Mouse (Mus musculus): Measurements from ENCODE around the gene Cabp4.

Gene Cabp4

DNA sequence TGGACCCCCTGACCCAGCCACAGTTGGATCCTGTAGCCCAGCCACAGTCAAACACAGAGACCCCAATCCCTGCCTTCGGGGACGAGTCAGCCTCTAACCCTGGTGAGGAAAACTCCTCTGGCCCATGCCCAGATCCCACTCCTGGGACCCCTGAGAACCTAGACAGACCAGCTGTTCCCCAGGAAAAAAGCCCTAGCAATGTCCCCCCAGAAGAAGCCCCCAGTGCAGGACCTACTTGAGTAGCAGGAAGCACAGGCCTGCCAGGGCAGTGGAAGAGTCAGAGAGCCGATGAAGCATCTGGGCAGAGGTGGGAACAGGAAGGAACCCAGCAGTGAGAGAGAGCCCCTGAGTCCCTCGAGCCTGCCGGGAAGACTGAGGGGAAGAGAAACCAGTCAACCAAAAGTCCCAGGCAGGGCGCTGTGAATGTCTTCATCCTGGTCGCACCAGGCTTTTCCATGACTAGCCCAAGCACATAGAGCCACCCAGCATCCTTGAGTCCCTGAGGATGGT is at the start of gene Cabp4:
TSS of gene Cabp4 (minus strand) at position 275 of the 510 bp plus-strand sequence.
- no peak for DNase-seq (ENCODE audit: low read depth, low spot score)

DNA sequence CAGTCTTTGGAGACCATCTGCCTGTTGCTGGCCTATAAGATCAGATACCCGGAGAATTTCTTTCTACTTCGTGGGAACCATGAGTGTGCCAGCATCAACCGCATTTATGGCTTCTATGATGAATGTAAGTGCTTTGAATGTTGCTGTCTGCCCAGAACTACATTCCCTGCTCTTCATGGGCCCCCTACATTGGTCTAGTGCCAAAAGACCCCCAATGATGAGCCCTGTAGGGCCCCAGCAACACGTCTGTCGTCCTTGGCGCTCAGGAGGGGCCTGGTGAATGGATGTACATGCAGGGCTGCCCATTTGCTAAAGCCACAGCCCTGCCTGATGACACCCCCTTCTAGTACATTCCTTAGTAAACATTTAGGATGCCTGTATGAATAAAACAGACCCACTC is 49.3 kb upstream of the Cabp4 start:
- no peak for DNase-seq (ENCODE audit: low read depth, low spot score)

DNA sequence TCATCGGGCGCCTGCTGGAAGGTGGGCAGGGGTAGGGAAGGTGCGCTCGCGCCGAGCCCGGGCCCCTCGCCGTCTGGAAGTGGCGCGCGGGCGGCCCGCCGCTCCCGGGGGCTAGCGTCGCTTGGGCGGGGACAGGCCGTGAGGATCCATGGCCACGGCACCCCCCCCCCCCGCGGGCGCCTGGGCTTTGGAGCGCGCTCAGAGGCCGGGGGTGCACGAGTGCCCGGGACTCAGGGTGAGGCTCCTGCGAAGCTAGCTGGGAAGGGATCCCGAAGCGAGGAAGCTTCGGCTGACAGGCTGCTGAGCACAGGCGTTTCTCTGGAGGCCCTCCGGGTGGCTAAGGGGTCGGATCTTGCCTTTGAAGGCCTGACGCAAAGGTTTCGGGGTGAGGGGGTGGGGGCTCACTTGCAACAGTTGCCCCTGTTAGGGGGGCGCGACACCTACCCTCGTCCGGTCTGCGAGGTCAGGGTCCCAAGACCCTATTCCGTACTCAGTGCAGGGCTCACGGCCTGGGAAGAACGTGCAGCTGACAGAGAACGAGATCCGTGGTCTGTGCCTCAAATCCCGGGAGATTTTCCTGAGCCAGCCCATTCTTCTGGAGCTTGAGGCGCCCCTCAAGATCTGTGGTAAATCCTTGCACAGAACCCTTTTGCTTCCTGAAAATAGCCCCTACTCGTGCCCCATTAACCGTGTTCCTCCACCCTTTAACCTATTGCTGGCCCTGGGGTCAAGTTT is 48.6 kb upstream of the Cabp4 start:
- no peak for DNase-seq (ENCODE audit: low read depth, low spot score)

DNA sequence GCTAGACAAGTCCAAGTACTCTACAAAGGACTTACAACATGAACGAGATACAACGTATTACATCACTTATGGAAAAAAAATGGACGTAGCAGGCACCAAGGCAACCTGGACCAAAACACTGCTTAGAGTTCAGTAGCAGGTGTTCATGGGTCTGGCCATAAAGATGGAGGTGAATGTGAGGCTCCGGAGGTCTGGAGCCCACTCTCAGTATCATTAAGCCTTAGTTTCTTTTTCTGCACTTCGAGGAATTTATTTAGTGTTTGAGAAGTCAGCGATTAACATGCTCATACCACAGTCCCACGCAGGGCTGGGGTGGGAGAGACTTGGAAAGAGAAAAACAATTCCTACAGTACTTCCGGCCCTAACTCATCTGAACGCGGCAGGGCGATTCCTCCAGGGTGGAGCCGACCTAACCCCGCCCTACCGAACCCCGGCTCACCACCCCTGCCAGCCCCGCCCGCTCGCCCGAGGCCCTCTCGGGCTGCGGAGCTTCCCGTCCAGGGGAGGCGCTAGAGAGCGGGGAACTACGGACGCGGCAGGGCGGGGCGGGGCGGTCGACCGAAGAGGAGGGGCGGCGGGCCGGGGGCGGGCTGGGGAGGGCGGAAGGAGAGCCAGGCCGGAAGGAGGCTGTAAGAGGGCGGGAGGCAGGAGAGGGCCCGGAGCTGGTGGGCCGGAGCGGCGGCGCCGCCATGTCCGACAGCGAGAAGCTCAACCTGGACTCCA is 47.9 kb upstream of the Cabp4 start, which contains the start of gene Ppp1ca:
TSS of gene Ppp1ca (plus strand) at position 538 of the 723 bp plus-strand sequence.
- peak; percentile 94 for DNase-seq (ENCODE audit: low read depth, low spot score)

DNA sequence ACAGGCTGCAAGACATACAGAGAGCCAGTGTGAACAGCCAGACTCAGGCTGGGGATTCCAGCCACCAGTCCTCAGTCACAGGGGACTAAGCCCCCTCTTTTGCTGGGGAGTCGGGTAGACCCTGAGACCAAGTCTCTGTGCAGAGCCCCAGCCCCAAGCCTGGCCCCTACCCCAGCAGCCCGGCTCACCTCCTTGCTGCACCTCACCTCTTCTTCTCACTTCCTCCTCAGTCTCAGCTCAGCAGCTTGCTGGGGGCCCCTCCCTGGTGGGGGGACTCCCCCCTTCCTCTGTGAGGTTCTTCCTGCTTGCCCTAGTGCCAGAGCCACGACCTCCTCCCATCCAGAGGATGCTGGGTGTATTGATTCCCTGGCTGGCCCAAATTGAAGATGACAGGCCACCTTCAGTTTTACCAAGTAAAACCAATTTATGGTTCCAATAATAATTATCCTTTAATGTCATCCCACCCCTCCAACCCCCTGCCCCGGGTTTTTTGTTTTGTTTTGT is 47.0 kb upstream of the Cabp4 start, which contains the start of gene Tbc1d10c:
TSS of gene Tbc1d10c (minus strand) at position 454 of the 504 bp plus-strand sequence.
- DNase-seq (ENCODE audit: low read depth, low spot score), result no peak

DNA sequence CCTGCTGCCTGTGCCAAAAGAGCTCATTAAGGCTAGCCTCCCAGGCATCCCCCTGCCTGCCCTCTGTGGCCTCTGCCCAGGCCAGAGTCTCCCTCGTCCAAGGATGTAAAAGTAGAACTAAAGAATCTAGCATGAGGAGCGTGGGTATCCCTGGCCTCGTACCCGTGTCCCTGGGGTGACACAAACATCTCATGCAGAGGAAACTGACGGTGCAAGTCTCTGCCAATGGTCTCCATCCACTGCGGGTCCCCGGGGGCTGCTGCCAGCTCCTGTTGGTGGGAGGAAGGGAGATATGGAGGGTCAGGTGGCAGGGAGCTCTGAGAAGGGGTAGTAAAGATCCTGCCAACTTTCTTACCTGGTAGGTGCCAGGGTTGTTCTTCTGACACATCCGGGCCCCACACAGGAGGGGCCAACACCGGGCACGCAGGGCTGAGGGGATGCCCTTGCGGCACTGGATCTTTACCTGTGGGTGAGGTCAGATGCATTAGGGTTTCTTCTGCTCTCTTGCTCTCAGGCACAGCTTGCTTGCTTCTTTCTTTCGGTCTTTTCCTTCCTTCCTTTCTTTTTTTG is 45.3 kb upstream of the Cabp4 start:
- no peak for DNase-seq (ENCODE audit: low read depth, low spot score)

DNA sequence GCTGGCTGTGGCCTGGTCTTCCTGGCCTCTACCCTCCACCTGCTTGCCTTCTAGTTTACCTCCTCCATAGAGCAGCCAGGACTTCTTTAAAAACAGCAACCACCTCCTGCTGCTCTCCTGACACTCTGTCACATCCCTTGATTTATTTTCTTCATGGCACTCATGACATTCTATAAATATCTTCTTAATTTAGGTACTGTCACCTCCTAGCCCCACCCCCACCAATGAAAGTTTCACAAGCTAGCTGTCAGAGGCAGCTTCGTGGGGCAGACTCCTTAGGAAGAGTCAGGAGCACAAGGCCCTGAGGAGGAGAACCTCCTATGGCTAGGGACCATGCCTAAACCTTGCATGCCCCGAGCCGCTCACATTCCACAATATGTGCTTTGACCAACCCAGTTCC is 43.5 kb upstream of the Cabp4 start:
- DNase-seq (ENCODE audit: low read depth, low spot score), result no peak

DNA sequence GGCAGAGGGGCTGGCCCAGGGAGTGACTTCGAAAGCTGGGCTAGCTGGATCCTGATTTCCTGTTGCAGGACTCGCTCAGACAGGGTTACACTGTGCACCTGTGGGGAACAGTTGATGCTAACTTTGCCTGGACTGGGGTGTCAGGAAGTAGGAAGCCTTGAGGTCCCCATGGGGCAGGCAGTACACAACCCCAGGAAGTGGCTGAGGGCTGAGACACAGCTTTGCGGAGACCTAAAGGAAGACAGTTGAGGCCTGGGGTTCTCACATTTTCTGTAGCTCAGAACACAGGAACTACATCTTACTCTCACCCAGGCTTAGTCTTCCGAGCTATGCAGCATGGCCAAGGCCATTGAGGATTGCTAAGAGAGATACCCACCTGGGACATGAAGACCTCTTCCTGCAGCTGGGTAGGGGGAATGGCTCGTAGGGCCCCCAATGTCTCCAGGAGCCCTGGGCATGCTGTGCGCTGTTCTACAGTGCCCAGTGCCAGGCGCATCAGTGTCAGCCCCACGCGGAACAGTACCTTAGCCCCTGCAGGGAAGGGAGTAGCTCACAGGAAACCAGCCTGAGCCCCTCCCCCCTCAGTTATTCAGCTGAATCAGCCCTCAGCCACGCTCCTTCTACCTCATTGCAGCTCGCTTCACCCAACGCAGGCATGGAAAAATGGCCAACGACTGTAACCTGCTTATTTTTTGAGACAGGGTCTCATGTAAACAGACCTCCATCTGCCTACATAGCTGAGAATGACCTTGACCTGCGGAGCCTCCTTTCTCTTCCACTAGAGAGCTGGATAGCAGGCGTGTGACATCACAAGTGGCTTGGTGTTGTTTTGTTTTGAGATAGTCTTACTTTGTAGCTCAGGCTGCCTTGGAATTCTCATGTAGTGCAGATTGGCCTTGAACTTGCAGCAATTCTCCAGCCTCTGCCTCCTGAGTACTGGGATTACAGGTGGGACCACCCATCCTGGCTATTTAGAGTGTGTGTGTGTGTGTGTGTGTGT is 41.4 kb upstream of the Cabp4 start:
- DNase-seq (ENCODE audit: low read depth, low spot score), result no peak

DNA sequence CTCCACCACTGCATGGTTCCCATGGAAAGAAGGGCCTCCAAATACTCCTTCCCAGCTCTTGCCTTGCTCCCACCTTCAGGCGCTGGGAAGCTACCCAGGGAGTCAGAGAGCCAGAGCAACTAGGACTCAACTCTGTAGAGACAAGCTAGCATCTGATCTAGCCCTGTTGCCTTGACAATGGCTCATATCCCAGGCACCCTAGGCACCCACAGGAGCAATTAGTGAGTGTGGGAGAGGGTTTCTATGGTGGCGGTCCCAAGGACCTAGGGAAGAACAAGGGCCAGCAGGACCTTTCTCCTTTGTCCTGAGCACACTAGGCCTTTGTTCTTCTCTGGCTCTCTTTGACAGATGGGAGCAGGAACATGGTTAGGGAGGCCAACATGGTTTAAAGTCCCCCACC is 39.9 kb upstream of the Cabp4 start:
- no peak for DNase-seq (ENCODE audit: low read depth, low spot score)

DNA sequence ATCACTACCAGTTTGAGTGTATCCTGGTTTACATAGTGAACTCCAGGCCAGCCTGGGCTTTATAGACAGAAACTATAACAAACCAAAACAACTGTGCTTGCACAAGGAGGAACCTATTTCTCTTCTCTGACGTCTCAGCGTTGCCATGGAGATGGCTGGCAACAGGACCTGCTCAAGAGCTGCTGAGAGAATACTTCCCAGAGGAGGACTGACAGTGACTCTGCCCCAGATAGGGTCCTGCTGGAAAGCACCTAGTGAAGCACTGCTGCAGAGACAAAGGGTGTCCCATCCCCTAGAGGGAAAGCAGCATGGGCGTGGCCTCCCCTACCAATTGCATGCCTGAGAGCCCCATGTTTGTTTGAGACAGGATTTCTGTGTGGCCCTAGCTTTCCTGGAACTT is 38.1 kb upstream of the Cabp4 start:
- DNase-seq (ENCODE audit: low read depth, low spot score), result no peak

DNA sequence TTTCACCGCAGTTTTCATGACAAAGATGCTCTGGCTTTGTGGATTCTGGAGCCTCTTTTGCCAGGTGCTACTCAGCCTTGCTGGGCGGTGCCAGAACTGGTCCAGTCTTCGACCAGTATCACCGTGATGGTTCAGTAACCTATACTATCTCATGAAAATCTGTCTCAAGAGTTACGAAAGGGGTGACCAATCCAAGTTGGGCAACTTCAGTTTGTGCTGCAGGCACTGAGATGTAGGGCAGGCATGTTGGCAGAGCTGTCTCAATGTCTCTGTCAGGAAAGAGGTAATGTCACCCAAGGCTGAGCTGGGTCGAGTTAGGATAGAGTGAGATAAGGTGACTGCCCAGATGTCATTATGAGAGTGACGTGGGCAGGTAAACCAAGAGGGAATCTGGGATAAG is 36.6 kb upstream of the Cabp4 start:
- DNase-seq (ENCODE audit: low read depth, low spot score), result no peak

DNA sequence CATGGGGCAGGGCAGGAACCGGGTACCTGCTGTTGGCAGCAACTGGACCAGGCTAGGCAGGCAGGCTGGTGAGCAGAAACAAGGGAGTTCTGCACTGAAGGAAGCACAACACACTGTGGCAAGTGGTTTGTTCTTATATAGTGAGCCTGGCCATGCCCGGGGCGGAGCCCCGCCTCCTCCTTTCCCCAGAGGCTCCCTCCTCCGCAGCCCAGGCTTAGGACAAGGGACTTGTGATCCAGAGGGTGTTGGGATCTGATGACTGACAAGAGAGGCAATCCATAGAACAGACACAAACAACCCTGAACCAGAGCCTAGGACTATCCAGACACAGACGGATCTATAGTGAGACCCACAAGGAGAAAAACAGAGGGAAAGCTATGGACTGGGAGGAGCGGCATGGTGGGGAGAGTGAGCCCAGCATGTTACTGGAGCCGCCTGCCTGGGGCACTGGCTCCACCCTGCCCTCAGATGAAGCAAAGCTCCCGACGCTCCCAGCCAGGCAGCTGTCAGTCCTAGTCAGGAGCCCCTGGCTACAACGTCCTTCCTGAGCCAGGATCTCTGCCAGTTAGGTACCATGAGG is 31.6 kb upstream of the Cabp4 start, which contains the start of gene Carns1:
TSS of gene Carns1 (minus strand) at position 112 of the 580 bp plus-strand sequence.
- no peak for DNase-seq (ENCODE audit: low read depth, low spot score)

DNA sequence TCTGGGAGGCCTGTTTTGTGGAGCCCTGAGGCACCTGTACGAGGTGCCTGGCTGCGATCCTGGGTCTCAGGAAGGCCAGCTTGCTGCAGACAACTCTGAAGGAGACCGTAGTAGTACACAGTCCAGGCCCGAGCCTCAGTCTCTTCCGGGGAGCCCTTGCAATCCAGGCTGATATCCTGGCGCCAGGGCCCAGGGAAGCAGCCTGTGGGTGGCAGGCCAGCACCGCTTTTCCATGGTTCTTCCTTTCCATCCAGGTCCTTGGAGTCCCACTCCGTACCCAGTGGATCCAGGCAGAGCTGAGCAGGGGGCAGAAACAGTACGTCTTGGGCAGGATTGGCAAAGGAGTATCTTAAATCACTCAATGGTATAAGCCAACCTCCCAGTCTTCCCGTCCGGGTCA is 29.1 kb upstream of the Cabp4 start:
- no peak for DNase-seq (ENCODE audit: low read depth, low spot score)

DNA sequence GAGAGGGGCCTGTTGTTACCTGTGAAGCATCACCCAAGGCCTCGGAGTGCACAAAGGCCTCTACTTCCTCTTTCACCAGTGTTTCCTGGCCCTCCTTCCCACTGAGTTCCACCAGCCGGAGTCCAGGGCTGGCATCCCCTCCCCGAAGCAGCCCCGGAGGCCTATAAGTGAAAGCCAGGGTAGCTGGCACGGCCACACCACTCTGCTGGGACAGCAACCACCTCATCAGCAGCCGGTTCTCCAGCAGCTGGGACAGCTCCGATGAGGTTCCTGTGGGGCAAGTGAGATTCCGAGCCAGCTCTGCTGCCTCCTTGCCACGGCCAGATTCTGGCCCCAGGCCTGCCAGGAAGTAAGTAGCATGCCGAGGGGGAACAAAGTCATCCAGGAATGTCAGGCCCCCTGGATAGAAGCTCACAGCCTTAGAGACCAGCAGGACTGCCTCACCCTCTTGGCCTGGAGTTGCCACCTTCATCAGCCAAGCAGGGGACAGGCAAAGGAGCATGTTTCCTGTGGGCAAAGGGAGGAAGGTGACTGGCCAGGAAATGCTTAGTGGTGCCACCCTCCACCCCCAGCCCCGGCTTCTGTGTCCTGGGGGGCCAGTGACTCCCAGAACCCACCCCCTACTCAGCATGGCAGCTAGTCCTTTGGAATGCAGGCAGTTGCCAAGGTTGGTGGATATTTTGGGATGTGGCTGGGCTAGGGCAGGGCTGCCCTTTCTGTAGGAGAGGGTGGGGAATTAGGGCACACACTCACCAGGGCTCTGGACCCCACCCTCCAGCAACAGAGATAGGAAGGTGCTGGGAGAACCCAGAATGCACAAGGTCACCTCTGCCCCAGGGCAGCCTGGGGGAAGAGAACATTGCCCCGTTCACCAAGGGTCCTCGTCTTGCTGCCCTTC is 27.8 kb upstream of the Cabp4 start:
- DNase-seq (ENCODE audit: low read depth, low spot score), result no peak

DNA sequence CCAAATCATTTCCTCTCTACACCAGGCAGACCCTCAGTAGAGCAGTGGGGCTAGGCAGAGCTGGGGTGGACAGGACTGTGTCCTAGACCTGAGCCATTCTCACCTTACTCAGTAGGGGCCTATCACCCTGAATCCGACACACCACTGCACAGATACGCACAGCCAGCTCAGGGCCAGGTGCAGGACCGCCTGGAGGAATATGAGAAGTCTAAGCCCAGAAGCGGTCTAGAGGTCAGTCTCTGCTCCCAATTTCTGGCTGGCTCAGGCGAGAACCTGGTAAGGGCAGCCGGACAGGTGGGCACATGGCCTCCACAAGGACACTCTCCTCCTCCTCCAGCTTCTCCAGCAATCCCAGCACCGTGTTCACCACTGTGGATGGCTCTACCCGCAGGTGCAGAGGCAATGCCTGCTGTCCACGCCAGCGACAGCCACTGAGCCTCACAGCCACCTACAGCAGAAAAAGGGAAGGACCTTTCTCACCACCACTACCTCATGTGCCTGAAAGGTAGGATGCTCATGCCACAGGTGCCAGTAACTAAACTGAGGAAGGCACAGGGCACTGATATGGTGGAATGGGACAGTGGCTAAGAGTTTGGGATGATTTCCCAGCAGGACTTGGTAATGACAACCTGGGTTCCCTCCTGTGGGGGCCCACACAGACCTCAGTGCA is 27.0 kb upstream of the Cabp4 start:
- DNase-seq (ENCODE audit: low read depth, low spot score), result no peak

DNA sequence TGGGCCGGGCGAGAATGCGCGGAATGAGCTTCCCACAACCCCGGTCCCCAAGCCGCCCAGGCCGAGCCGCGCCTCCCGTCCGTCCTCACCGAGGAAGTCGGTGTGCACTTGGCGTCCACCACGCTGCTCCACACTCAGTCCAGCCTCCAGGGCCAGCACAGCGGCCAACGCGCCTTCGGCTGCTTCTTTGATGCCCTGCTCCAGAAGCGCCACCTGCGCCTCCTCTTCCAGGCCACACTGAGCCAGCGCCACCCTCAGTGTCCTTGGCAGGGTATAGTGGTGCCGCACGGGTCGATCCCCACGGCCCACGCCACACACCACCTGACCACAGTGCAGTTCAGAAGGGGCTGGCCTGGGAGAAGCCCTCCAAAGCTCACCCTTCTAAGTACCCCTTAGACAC is 26.0 kb upstream of the Cabp4 start:
- DNase-seq (ENCODE audit: low read depth, low spot score), result no peak

DNA sequence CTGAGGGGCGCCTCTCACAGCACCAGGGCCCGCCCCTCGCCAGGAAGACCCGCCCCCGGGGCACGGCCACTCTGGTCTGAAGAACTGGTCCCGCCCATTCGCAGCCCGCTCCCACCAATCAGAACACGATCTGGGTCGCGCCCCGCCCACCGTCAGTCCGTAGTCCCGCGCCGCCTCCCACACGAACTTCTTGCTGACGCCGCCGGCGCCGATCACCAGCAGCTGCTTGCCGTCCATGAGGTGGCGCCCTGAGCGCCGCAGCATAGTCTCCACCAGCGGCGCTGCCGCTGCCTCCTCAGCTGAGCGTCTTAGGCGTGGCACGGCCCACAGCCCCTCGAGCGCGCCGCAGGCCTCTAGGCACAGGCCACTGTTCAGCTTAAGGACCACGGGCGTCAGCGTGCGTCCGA is 25.5 kb upstream of the Cabp4 start:
- DNase-seq (ENCODE audit: low read depth, low spot score), result peak; percentile 98

DNA sequence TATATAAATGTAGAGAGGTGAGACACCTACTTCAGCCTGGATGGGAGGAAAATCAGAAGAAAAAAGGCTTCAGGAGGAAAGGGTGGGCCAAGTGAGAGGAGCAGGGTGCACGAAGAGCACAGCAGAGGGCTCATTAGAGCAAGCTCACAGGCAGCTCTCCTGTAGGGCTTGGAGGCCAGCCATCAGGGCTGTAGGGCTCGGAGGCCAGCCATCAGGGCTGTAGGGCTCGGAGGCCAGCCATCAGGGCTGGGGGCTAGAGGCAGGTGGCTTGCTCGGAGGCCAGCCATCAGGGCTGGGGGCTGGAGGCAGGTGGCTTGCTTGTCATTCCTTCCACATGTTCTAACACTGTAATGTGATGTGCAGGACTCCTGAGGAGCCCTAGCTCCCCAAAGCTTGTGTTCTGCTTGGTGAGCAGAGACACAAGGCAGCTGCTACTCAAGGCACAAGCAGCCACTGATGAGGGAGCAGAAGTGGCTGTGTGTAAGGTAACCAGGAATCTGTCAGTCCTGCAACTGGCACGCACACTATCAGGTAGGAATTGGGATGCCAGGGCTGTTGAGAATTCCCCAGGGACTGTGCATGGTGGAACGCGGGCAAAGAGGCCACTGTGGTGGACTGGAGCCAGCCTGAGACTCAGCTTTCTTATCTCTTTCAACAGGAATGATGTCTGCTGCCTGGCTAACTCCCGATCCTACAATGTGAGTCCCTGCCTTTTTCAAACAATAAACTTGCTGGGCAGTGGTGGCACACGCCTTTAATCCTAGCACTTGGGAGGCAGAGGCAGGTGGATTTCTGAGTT is 23.0 kb upstream of the Cabp4 start:
- no peak for DNase-seq (ENCODE audit: low read depth, low spot score)

Data from embryo, embryonic 11.5 days (tissue).